Mouse (Mus musculus) hindbrain, embryonic 11.5 days (tissue): ENCODE measurements around the gene Wdr78. TPM values are rescaled to one million over a fixed set of nuclear protein-coding genes. Genes with fewer than 3 reads are reported as not detected.
A peak's percentile ranks its signal among the peaks of the same experiment; 100 is the strongest.

Experiments used
- ATAC-seq: fragments of 200-750 bp; cut with Nextera tagmentation; 2 replicates; pipeline ENCODE4 v1.8.0; 2017; ENCODE audit warnings: mild to moderate bottlenecking, moderate TSS enrichment, moderate library complexity; ENCODE audit not compliant: low FRiP score
- DNase-seq: peaks from one replicate; pipeline ENCODE4 v3.0.0-alpha.2; 2015; ENCODE audit warnings: low spot score
- H3K27ac ChIP-seq: fragments of 300-500 bp; sonication (generic); 2 replicates; pipeline ENCODE4 v1.5.1; 2014; ENCODE audit warnings: mild to moderate bottlenecking, low read depth, low read length
- H3K27me3 ChIP-seq: fragments of 300-500 bp; sonication (generic); 2 replicates; pipeline ENCODE4 v1.6.1; 2014; ENCODE audit warnings: mild to moderate bottlenecking, low read length, moderate library complexity, mixed read lengths; ENCODE audit not compliant: control insufficient read depth, insufficient read depth
- H3K36me3 ChIP-seq: fragments of 300-500 bp; sonication (generic); 2 replicates; pipeline ENCODE4 v1.6.1; 2014; ENCODE audit warnings: mild to moderate bottlenecking, low read length, moderate library complexity, mixed read lengths; ENCODE audit not compliant: control insufficient read depth, insufficient read depth
- H3K4me1 ChIP-seq: fragments of 300-500 bp; sonication (generic); replicated peaks from 2 replicates; pipeline ENCODE4 v1.6.1; 2014; ENCODE audit warnings: low read length, mixed read lengths; ENCODE audit not compliant: control insufficient read depth, insufficient read depth
- H3K4me2 ChIP-seq: fragments of 300-500 bp; sonication (generic); replicated peaks from 2 replicates; pipeline ENCODE4 v1.6.1; 2014; ENCODE audit warnings: mild to moderate bottlenecking, low read depth, low read length
- H3K4me3 ChIP-seq: fragments of 300-500 bp; sonication (generic); 2 replicates; pipeline ENCODE4 v1.5.1; 2014; ENCODE audit warnings: low read depth, low read length
- H3K9ac ChIP-seq: fragments of 300-500 bp; sonication (generic); 2 replicates; pipeline ENCODE4 v1.6.1; 2014; ENCODE audit warnings: low read depth, low read length
- H3K9me3 ChIP-seq: fragments of 300-500 bp; sonication (generic); 2 replicates; pipeline ENCODE4 v1.6.1; 2016; ENCODE audit warnings: low read length; ENCODE audit not compliant: control insufficient read depth
- WGBS: fragments of 180-500 bp; shearing (Covaris S2); extraction: QIAGEN DNeasy Blood & Tissue Kit; methylation state at CpG from one replicate; pipeline ENCODE4 v1.1.7; 2014; 5-methylcytosine and 5-hydroxymethylcytosine counted together
- polyA plus RNA-seq: library from polyadenylated mRNA; unstranded; fragments of >200 nt; fragmentation: Nextera tagmentation; extraction: Ambion mirVana; gene quantifications from 2 replicates; pipeline ENCODE4 v1.2.1, GENCODE M21; 2014

The Wdr78 gene
- polyA plus RNA-seq, 1 experiment from 2014 or later: 6.7 TPM

- Histone ChIP-seq H3K4me2 (no peak overlapping the region), H3K9me3 (no peaks in the 10 kb centered on the region), H3K36me3 (no peaks in the 10 kb centered on the region), H3K27me3 (no peaks in the 10 kb centered on the region), H3K4me3 (no peak overlapping the region), H3K9ac (no peak overlapping the region), H3K27ac (no peak overlapping the region), H3K4me1 (no peaks in the 10 kb centered on the region)
- DNase-seq: no peak
- no peak for ATAC-seq
- WGBS: 77% methylated on average over 5 of the region's 5 CpGs
These were observed 74.5 kb downstream of the Wdr78 start for GRCm38 (mm10) chr4:103039838-103040191.

- Histone ChIP-seq H3K27ac (no peak overlapping the region), H3K9me3 (no peaks in the 10 kb centered on the region), H3K4me3 (no peak overlapping the region), H3K27me3 (no peaks in the 10 kb centered on the region), H3K9ac (no peak overlapping the region), H3K4me1 (no peaks in the 10 kb centered on the region), H3K36me3 (no peaks in the 10 kb centered on the region), H3K4me2 (no peak overlapping the region)
- DNase-seq: no peak
- no peak for ATAC-seq
- 83% methylated on average over 14 of the region's 14 CpGs for WGBS
These were observed 75.1 kb downstream of the Wdr78 start for GRCm38 (mm10) chr4:103039103-103039837.

DNA sequence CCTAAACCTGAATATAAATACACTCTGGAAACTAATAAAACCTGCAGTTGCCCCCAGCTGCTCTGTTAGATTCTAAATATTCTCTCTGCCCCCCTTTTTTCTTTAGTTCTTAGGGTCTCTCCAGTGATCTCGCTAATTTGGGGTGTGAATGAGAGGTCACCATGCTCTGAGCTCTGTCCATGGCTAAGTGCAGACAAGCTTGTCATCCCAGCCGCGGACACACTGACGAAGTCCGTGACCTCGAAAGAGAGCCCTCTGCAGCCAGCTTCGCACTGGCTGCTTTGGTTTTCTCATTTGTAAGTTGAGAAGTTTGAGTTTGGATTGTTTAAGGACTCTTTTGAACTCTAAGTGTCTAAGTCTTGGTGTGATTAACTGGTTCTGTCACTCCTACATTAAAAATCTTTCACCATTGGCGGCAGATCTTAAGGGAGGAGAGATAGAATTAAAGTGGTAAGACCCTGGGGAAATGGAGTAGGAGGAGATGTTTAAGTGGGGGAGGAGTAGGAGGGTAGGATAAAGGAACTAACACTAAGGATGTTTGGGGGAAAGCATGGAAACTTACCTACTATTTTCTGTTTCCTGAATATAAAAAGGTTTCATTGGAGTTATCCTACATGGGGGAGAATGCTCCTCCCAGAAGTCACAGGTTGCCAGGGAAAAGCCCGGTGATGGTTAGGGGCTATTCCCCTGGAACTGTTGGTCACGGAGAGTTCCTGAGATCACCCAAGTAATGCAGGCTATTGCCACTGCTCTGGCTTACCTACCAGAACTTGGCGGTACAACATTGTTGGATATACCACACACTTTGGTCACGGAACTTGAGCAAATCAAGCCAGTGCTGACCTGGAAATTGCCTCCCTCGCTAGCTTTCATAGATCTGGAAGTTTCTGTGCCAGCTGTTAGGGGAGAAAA is 85.9 kb downstream of the Wdr78 start:
- Histone ChIP-seq H3K4me2 (no peak overlapping the region), H3K27me3 (no peaks in the 10 kb centered on the region), H3K4me3 (no peak overlapping the region), H3K4me1 (no peaks in the 10 kb centered on the region), H3K9me3 (no peaks in the 10 kb centered on the region), H3K9ac (no peak overlapping the region), H3K36me3 (no peaks in the 10 kb centered on the region), H3K27ac (no peak overlapping the region)
- ATAC-seq: no peak
- 68% methylated on average over 13 of the region's 13 CpGs for WGBS
- DNase-seq: no peak

GRCm38 (mm10) chr4:103027745-103028144 is 86.6 kb downstream of the Wdr78 start:
- no peak for DNase-seq
- H3K27ac ChIP-seq: no peak overlapping the region
- no peak overlapping the region for H3K4me3 ChIP-seq
- H3K36me3 ChIP-seq: no peaks in the 10 kb centered on the region
- WGBS: 86% methylated on average over 7 of the region's 7 CpGs
- H3K4me1 ChIP-seq: no peaks in the 10 kb centered on the region
- no peak for ATAC-seq
- no peaks in the 10 kb centered on the region for H3K27me3 ChIP-seq
- H3K9ac ChIP-seq: no peak overlapping the region
- no peaks in the 10 kb centered on the region for H3K9me3 ChIP-seq
- H3K4me2 ChIP-seq: no peak overlapping the region

DNA sequence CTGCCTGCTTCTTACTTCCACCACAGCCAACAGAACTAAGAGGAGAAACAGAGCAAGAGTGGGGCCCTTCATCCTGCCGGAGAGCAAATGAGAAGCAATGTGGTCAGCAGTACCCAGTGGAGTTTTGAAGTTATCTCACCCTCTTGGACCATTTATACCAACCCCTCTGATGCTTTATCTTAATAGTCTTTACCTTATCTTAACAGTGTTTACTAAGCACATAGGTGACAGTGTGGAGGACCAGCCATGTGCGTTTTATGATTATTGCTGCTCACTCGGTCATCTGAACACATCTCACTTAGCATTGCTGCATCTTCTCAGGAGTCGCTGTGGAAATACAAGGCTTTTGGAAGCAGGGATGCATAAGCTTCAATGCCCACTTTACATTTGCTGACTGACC is 87.7 kb downstream of the Wdr78 start, which contains the start of gene Insl5:
Gene Insl5 (minus strand): TSS at position 222 of the 400 bp plus-strand sequence.
- H3K4me3 ChIP-seq: no peak within 1 kb of the TSS
- ATAC-seq (no peak), DNase-seq (no peak)
- H3K27ac ChIP-seq: no peak within 1 kb of the TSS
- H3K9ac ChIP-seq: no peak within 1 kb of the TSS
- H3K4me2 ChIP-seq: no peak within 1 kb of the TSS
- WGBS: 91% methylated on average over 4 of the region's 4 CpGs
- H3K4me1 ChIP-seq: no peaks in the 10 kb centered on the region
- no peaks in the 10 kb centered on the region for H3K27me3 ChIP-seq
- no peaks in the 10 kb centered on the region for H3K36me3 ChIP-seq
- H3K9me3 ChIP-seq: no peaks in the 10 kb centered on the region

GRCm38 (mm10) chr4:103013490-103013889 is 100.9 kb downstream of the Wdr78 start:
- DNase-seq: peak; percentile 15

DNA sequence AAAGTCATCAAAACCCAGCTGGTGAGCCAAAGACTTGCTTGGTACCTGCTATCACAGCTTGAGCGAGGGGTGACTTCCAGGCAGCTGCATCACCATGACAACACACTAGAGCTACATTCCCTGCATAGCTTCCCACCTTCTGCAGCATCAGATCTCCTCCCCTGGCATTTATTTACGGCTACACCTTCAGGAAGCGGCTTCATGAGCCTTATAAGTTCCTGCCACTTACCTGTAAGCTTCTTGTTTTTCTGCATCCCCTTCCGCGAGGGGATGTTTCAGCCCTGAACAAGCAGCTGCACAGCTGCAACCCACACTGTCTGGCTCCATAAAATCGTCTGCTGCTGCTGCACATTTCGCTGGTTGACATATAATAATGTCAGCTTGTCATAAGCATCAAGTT is 102.5 kb downstream of the Wdr78 start:
- WGBS: 42% methylated on average over 7 of the region's 7 CpGs
- Histone ChIP-seq H3K4me2 (no peak overlapping the region), H3K4me1 (no peaks in the 10 kb centered on the region), H3K27ac (no peak overlapping the region), H3K9me3 (no peaks in the 10 kb centered on the region), H3K27me3 (no peaks in the 10 kb centered on the region), H3K36me3 (no peaks in the 10 kb centered on the region), H3K9ac (no peak overlapping the region), H3K4me3 (no peak overlapping the region)
- ATAC-seq (no peak), DNase-seq (no peak)

More at GRCm38 (mm10) chr4:103013490-103013889, 100.9 kb downstream of the Wdr78 start:
- Histone ChIP-seq H3K27me3 (no peaks in the 10 kb centered on the region), H3K36me3 (no peaks in the 10 kb centered on the region), H3K4me3 (no peak overlapping the region), H3K4me2 (no peak overlapping the region), H3K9me3 (no peaks in the 10 kb centered on the region), H3K9ac (no peak overlapping the region), H3K27ac (no peak overlapping the region), H3K4me1 (no peaks in the 10 kb centered on the region)
- ATAC-seq: no peak
- 11% methylated on average over 4 of the region's 4 CpGs for WGBS

GRCm38 (mm10) chr4:103010734-103011133 is 103.6 kb downstream of the Wdr78 start:
- no peak for ATAC-seq
- no peaks in the 10 kb centered on the region for H3K9me3 ChIP-seq
- DNase-seq: no peak
- no peak overlapping the region for H3K4me3 ChIP-seq
- no peaks in the 10 kb centered on the region for H3K36me3 ChIP-seq
- no peak overlapping the region for H3K4me2 ChIP-seq
- H3K27ac ChIP-seq: no peak overlapping the region
- H3K4me1 ChIP-seq: no peaks in the 10 kb centered on the region
- H3K27me3 ChIP-seq: no peaks in the 10 kb centered on the region
- H3K9ac ChIP-seq: no peak overlapping the region
- WGBS: 90% methylated on average over 4 of the region's 4 CpGs
